In genomic region chr15:36893407-36893969, GRCm38 (mm10) we compare ENCODE assay signal across 23 mouse cellular contexts.
DNase-seq lines count a peak whose midpoint lies in the region; ATAC-seq and TF ChIP-seq lines count a peak whose summit lies in the region.
"Had no signal": no experiment of that assay in that cellular context is flagged by ENCODE, and none has a peak within 500 bp of the region (broad histone marks: within the 10 kb centered on the region; RNA-seq: fewer than 3 reads in every experiment).

No protein-coding gene starts in this region.

- ATAC-seq in hindbrain, embryonic 15.5 days (ENCODE audit: low FRiP score, low read depth) = no peak
- ATAC-seq in hindbrain, embryonic 13.5 days (ENCODE audit: low FRiP score) = no peak
- ATAC-seq in kidney, postnatal 0 days (replicated peaks; ENCODE audit: low FRiP score, low read depth) = no peak
- ATAC-seq in limb, embryonic 15.5 days (ENCODE audit: insufficient number of reproducible peaks, low FRiP score, low TSS enrichment, low read depth) = peak; percentile 24; the same call in 1 of the 2 replicates
- ATAC-seq: intestine, embryonic 16.5 days had no signal

- H3K27ac ChIP-seq in hindbrain, embryonic 15.5 days (replicated peaks) = peak overlapping the region; percentile 65; the same call in 1 of the 2 replicates
- H3K27ac ChIP-seq in hindbrain, embryonic 13.5 days = no peak overlapping the region
- H3K27ac ChIP-seq in kidney, postnatal 0 days = no peak overlapping the region
- no peak overlapping the region for H3K27ac ChIP-seq in limb, embryonic 15.5 days
- H3K27ac ChIP-seq: hindbrain, embryonic 12.5 days; liver, embryonic 15.5 days; lung, embryonic 15.5 days; midbrain, embryonic 10.5 days had no signal

- H3K9me3 ChIP-seq in hindbrain, embryonic 15.5 days = no peaks in the 10 kb centered on the region
- no peaks in the 10 kb centered on the region for H3K9me3 ChIP-seq in hindbrain, embryonic 13.5 days
- no peaks in the 10 kb centered on the region for H3K9me3 ChIP-seq in kidney, postnatal 0 days (replicated peaks; ENCODE audit: low read length)
- H3K9me3 ChIP-seq in limb, embryonic 15.5 days = no peaks in the 10 kb centered on the region
- H3K9me3 ChIP-seq: heart, embryonic 12.5 days; hindbrain, embryonic 12.5 days; liver, embryonic 15.5 days; lung, embryonic 15.5 days; midbrain, embryonic 10.5 days had no signal

- no peak overlapping the region for H3K4me3 ChIP-seq in hindbrain, embryonic 15.5 days
- H3K4me3 ChIP-seq in hindbrain, embryonic 13.5 days = no peak overlapping the region
- no peak overlapping the region for H3K4me3 ChIP-seq in kidney, postnatal 0 days (replicated peaks; ENCODE audit: low read depth, low read length)
- H3K4me3 ChIP-seq in limb, embryonic 15.5 days = no peak overlapping the region
- H3K4me3 ChIP-seq: liver, embryonic 15.5 days; lung, embryonic 15.5 days had no signal

- no peak overlapping the region for H3K4me2 ChIP-seq in hindbrain, embryonic 15.5 days
- H3K4me2 ChIP-seq in hindbrain, embryonic 13.5 days = no peak overlapping the region
- no peak overlapping the region for H3K4me2 ChIP-seq in kidney, postnatal 0 days (ENCODE audit: low read length)
- H3K4me2 ChIP-seq in limb, embryonic 15.5 days = no peak overlapping the region
- H3K4me2 ChIP-seq: liver, embryonic 15.5 days had no signal

- no peak overlapping the region for H3K9ac ChIP-seq in hindbrain, embryonic 15.5 days
- H3K9ac ChIP-seq in hindbrain, embryonic 13.5 days = no peak overlapping the region
- no peak overlapping the region for H3K9ac ChIP-seq in kidney, postnatal 0 days (ENCODE audit: low read depth, low read length)
- no peak overlapping the region for H3K9ac ChIP-seq in limb, embryonic 15.5 days
- H3K9ac ChIP-seq: heart, embryonic 12.5 days; liver, embryonic 15.5 days; lung, embryonic 15.5 days had no signal

- intact Hi-C loops in heart, postnatal 25 days (cut with DNase I) = no loop called here

- DNase-seq in kidney, postnatal 0 days (ENCODE audit: low spot score) = peak; percentile 40
- no peak for DNase-seq in kidney, postnatal 14 days
- DNase-seq in kidney, postnatal 4 days = peak; percentile 46 to 64
- DNase-seq in heart, postnatal 4 days = no peak
- no peak for DNase-seq in heart, postnatal 25 days (ENCODE audit: low spot score)
- DNase-seq: adrenal gland, adult 8-10 months; B cell, adult 2 months; cerebellum, adult 9-10 months; gastrocnemius, postnatal 25 days; heart, adult 18-20 months; heart, postnatal 10 days; layer of hippocampus, postnatal 36 days; liver; thymus, postnatal 14 days had no signal

- H3K27me3 ChIP-seq in hindbrain, embryonic 15.5 days = no peaks in the 10 kb centered on the region
- peaks cover 10% of the 10 kb centered on the region; the same call in 1 of the 2 replicates for H3K27me3 ChIP-seq in hindbrain, embryonic 13.5 days
- no peaks in the 10 kb centered on the region for H3K27me3 ChIP-seq in kidney, postnatal 0 days (ENCODE audit: insufficient read depth, low read length)
- no peaks in the 10 kb centered on the region for H3K27me3 ChIP-seq in limb, embryonic 15.5 days
- H3K27me3 ChIP-seq: heart, embryonic 12.5 days had no signal

- H3K4me1 ChIP-seq in hindbrain, embryonic 15.5 days (replicated peaks) = peaks cover 16% of the 10 kb centered on the region
- H3K4me1 ChIP-seq in hindbrain, embryonic 13.5 days (replicated peaks) = peaks cover 19% of the 10 kb centered on the region
- H3K4me1 ChIP-seq in kidney, postnatal 0 days (replicated peaks; ENCODE audit: insufficient read depth, low read length) = 0 out of 2 replicates have a peak, but pooled peaks cover 3% of the 10 kb centered on the region
- peaks cover 22% of the 10 kb centered on the region for H3K4me1 ChIP-seq in limb, embryonic 15.5 days
- H3K4me1 ChIP-seq: liver, embryonic 15.5 days had no signal

- no peak for TF ChIP-seq CTCF in kidney, postnatal 0 days (IDR thresholded peaks at IDR 0.05; ENCODE audit: low read depth)

- H3K36me3 ChIP-seq in hindbrain, embryonic 15.5 days = no peaks in the 10 kb centered on the region
- H3K36me3 ChIP-seq in hindbrain, embryonic 13.5 days = no peaks in the 10 kb centered on the region
- H3K36me3 ChIP-seq in kidney, postnatal 0 days (ENCODE audit: insufficient read depth, low read length) = no peaks in the 10 kb centered on the region
- no peaks in the 10 kb centered on the region for H3K36me3 ChIP-seq in limb, embryonic 15.5 days
- H3K36me3 ChIP-seq: heart, embryonic 12.5 days; hindbrain, embryonic 12.5 days; liver, embryonic 15.5 days; lung, embryonic 15.5 days; midbrain, embryonic 10.5 days had no signal

- 52% methylated on average over 4 of the region's 4 CpGs for WGBS in hindbrain, embryonic 15.5 days
- 53% methylated on average over 4 of the region's 4 CpGs for WGBS in hindbrain, embryonic 13.5 days
- WGBS in kidney, postnatal 0 days = 41% methylated on average over 4 of the region's 4 CpGs
- 38% methylated on average over 4 of the region's 4 CpGs for WGBS in limb, embryonic 15.5 days

Comparison
In these comparisons a context has a peak if more than half of its experiments do, and no peak if none do; other contexts are left out.
1. DNase-seq: peak in kidney, postnatal 0 days (single experiment) and kidney, postnatal 4 days (2 of 2); none in kidney, postnatal 14 days (single experiment), heart, postnatal 4 days (single experiment) and heart, postnatal 25 days (single experiment).